Mouse (Mus musculus) kidney, postnatal 4 days (tissue): ENCODE results near the gene Farp1.

Experiments used
- DNase-seq, 2 experiments: peaks; one replicate each; pipeline ENCODE4 v3.0.0; 2021; ENCODE audit warnings: mixed read lengths in 2 of 2

The Farp1 gene

GRCm38 (mm10) chr14:121279106-121279505 is 244.1 kb downstream of the Farp1 start:
- peak; percentile 91 for DNase-seq

GRCm38 (mm10) chr14:121280601-121281335 is 245.8 kb downstream of the Farp1 start:
- DNase-seq: no peak

DNA sequence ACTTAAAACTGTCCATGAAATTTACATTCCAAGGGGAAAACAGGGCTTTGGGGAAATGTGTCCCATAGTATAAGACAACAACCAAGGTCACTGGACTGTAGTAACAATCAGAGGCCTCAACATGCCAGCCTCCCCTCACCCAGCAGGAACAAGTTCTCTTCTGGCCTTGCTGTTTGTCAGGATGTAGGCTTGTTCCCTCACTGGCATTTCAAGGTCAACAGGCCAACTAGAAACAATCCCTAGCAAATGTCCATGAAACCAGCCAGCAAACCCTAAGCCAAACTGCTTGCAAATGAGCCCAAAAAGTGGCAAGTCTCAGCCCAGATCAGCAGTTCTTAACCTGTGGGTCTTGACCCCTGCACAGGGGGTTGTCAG is 246.3 kb downstream of the Farp1 start:
- DNase-seq: no peak

DNA sequence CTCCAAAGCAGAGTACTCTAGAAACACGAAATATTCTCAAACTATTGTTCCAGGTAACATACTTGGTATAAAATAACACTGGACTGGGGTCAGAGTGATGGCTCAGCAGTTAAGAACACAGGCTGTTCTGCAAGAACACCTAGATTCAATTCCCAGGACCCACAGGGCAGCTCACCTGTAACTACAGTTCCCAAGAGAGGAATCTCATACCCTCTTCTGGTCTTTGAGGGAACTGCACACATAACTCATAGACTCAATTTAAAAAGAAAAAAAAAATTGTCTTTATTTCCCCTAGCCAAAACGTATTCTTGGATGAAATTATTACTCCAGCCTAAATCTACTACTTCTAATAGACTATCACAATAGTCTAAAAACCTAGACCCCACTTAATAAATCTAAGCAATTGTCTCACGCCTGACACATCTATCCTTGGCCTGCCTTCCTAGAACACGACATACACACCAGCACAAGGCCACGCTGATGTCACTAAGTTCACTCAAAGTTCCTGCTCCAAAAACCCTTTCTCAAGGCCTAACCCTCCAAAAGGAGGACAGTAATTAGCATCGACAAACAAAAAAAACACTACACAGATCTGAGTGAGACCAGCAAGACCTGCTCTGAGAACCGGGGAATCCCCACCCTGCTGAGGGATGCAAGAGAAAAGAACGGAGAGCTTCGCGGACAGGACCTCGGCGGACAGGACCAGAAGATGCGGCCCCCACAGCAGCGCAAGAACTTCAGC is 250.6 kb downstream of the Farp1 start:
- no peak for DNase-seq

- DNase-seq: no peak
Measured at GRCm38 (mm10) chr14:121291881-121292280, 256.9 kb downstream of the Farp1 start.

GRCm38 (mm10) chr14:121292391-121292790 is 257.4 kb downstream of the Farp1 start:
- no peak for DNase-seq

DNA sequence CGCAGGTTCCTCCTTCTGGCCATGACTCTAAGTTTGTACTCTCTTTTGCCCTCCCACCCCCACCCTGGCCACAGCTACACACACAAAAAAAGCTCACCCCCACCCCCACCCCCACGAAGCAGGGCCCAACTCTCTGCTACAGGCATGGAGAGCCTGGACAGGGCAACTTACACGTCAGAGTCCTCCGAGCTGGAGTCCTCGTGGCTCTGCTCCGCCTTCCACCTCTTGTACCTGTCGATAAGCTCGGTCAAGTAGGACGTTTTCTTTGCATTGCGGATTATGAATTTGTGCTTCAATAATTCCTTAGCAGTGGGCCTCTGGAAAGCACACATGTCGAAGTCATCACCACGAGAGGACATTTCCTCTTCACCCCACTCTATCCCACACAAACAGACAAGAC is 259.5 kb downstream of the Farp1 start:
- no peak for DNase-seq

DNA sequence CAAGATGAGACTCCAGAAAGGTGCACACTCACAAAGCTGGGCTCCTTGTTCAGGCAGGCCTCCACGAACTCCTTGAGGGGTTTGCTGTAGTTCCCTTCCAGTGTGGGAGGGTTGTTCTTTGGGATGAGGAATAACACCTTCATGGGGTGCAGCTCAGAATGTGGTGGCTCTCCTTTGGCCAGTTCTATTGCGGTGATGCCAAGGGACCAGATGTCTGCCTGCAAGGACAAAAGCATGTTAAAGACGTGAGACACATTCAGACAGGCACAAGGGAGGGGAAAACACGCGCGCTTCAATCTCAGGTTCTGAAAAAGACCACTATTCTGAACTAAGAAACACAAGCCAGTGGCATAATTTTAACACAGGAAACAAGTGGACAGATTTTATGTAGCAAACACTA is 262.1 kb downstream of the Farp1 start:
- DNase-seq: no peak

DNA sequence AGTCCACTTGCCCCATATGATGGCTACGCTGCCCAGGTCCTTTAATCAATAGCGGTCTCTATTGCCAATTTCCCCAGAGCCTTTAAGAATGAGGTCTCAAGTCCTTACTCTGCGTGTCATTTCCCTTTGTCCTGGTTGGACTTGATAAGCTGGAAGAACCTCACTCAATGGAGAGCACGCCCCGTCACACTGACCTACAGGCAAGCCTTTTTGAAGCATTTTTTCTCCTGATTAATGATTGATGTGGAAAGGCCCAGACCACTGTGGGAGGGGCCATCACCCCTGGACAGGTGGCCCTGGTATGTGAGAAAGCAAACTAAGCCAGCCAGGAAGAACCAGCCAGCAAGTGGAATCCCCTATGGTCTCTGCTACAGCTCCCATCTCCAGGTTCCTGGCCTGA is 263.5 kb downstream of the Farp1 start:
- peak; percentile 51 to 74 for DNase-seq

DNA sequence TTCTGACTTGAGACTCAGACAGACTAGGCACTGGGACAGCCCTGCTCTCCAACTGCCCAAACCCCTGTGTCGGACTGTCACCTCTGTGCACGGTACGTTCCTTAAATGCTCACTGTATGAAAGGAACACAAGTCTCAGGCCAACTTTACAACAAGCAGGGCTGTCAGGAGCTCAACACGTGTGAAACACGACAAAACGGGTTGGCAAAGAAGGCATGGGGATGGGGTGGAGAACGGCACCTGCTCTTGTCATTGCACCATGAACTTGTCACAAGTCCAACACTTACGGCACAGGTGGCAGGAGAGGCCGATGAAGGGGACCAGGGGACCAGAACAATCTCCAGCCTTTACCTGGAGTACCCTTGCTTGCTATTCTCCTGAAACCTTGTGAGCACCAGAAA is 264.1 kb downstream of the Farp1 start:
- DNase-seq: no peak

- DNase-seq: no peak
Measured at GRCm38 (mm10) chr14:121304523-121304922, 269.5 kb downstream of the Farp1 start.

- no peak for DNase-seq
Measured at GRCm38 (mm10) chr14:121305316-121306064, 270.5 kb downstream of the Farp1 start.

DNA sequence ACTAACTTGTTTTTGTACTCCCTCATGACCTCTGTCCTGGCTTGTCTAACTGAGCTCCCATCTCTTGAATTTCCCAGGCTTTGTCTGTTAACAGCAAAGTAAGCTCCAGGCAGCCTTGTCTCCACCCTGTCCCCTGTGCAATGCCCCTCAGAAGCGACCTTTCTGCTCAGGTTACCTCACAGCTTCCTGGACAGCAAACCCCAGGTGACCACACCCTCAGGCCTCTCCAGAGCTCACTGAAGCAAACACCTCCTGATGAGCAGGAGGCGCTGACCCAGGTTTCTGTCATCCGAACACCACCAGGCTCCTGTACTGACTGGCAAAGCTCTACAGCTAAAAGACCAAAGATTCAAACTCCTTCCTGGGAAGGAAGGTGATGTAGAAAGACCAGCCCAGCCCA is 274.9 kb downstream of the Farp1 start:
- no peak for DNase-seq

DNA sequence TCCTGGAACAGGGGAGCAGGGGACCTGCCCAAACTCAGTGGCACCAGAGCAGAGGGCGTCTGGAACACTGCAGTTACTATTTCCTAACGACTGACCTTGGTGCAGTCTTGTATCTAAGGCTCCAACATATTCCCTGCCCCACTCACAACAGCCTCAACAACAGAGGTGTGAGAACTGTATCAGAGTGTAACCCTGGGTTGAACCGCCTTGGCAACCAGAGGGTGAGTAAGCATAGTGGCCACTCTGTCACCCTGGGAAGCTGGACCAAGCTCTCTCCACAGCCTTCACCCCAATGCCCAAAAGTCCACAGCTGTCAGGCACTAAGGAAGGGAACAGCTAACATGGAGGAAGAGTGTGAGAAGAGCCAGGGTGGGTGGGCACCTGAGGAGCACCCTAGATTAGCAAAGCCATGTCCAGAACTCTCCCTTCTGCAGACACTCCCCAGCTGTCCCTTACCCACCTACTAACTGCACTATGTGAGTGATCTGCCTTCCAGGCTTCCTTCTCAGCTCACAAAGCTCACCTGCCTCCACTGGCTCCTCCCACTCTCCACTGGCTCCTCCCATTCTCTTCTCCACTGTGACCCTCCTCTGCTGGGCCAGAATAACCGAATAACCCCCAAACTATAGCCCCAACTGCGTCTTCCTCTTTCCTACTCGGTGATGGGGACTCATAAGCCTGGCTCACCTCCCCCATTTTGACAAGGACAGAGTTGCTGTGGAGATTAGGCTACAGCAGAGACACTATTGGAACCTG is 275.5 kb downstream of the Farp1 start:
- no peak for DNase-seq

- DNase-seq: no peak
Measured at GRCm38 (mm10) chr14:121311083-121311482, 276.1 kb downstream of the Farp1 start.

DNA sequence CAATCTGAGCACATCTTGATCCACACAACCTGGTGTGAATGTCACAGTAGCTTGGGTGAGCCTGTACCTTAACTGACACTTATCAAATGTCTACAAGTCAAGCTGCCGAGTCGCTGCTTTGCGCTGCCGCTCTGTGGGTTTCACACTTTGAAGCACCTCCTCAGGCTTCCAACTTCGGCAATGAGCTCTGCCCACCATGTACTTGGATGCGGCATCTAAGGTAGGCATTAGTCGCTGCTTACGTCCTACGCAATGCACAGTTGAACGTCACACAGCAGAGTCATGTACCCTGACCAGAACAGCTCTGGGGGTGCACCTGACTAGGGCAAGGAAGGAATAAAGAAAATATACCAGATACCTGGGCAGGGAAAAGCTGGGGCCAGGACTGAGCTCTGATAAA is 278.3 kb downstream of the Farp1 start:
- no peak for DNase-seq

GRCm38 (mm10) chr14:121314934-121315333 is 279.9 kb downstream of the Farp1 start:
- DNase-seq: peak; percentile 35 to 36

DNA sequence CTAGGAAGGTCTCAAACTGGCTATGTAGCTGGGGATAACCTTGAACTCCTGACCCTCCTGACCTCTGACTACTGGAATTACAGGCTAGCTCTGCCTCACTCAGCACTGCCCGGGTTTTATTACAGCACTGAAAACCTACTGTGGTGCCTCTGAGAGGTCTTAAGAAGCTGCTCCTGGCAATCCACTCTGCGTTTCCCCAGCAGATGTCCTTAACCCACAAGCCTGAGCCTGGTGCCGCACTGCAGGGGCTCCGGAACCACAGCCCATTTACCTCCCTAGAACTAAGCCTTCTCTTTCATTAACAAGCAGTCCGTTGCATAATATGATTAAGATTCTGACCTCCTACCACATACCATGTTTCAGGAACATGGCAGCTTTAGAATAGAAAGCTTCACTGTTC is 281.1 kb downstream of the Farp1 start:
- DNase-seq: no peak

DNA sequence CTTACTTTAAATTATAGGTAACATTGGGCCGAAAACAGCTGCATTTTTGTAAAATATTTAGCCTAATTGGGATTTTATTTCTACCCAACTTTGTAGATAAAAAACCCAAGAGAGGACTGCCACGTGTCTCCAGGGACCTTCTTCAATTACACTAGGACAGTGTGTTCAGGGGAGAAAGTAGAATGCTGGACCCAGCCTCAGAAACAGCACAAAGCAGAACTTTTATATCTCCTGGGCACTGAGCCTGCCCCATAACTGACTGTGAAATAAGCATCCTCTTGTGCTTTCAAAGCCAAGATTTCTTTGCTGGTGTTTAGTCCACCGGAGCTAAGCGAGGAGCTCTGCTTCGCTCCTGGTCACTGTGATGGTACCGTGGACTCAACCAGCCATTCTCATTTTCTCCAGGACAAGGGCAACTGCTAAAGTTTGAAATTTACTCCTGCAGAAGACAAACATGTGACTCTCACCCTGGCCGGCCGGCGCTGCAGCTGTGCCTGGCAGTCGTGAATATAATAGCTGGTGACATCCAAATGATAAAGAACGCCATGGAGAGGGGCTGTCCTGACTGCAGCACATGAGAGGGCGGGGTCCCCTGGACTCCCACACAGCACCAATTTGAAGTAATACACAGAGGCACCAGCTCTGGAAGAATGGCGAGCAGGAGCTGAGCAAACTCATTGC is 281.8 kb downstream of the Farp1 start:
- no peak for DNase-seq

- DNase-seq: no peak
Measured at GRCm38 (mm10) chr14:121317312-121317671, 282.3 kb downstream of the Farp1 start.

DNA sequence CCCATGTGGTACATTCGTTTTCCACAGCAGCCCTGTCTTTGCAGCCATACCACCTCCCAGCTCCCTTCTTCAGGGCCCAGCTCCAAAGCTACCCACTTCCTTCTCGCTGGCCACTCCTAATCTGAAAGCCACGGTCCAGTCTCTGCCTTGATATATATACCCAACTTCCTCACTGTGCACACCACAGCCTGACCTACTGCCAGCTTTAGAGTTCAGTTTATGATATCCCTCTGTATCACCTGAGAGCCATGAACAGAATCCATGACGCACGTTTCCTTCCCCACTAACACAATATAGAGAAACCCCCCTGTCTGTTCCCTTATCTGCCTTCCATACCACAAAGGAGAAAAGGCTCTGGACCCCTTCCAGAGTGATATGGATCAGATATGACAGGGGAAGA is 283.4 kb downstream of the Farp1 start:
- DNase-seq: no peak

DNA sequence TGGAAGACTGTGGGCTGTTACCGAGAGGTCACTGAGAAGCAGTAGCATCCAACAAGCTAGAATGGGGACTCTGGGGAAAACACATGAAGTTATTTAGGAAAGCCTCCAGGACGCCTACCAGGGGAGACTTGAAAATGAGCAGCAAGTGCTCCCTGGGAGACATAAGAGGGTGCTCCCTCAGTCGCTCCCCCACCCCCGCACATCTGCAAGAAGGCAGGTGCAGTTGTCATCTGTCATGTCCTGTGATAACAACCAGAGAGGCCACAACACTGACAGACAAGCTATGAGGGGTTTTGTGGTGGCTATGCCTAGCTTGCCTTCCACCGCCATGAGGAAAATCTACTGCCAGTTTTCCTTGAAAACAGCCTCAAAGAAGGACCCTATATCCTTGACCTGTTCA is 287.1 kb downstream of the Farp1 start:
- no peak for DNase-seq

GRCm38 (mm10) chr14:121322641-121323040 is 287.6 kb downstream of the Farp1 start:
- no peak for DNase-seq
